Mouse (Mus musculus): ENCODE measurements around the gene Ttyh3. TPM values are rescaled to one million over a fixed set of nuclear protein-coding genes. Genes with fewer than 3 reads are reported as not detected.
A peak's percentile ranks its signal among the peaks of the same experiment; 100 is the strongest.
"Not testable (repeated sequence)": the region's sequence is repeated elsewhere in the genome, so short reads cannot be mapped to it uniquely, and the experiment has no call there.

The Ttyh3 gene
- 1 to 10 TPM; 5.2 to 5.6 TPM for polyA plus RNA-seq (2017; shearing (Covaris generic))

GRCm38 (mm10) chr5:140648519-140649100, at the start of gene Ttyh3:
Gene Ttyh3, minus strand, starts transcription at chr5:140649031.
- peak; percentile 25 for ATAC-seq

- no peak for ATAC-seq
Measured at GRCm38 (mm10) chr5:140695987-140696386, 47.2 kb upstream of the Ttyh3 start.

- ATAC-seq, result no peak
Measured at GRCm38 (mm10) chr5:140688434-140688833, 39.6 kb upstream of the Ttyh3 start.

GRCm38 (mm10) chr5:140684343-140685148, 35.7 kb upstream of the Ttyh3 start:
- no peak for ATAC-seq

GRCm38 (mm10) chr5:140682113-140682512, 33.3 kb upstream of the Ttyh3 start:
- ATAC-seq, result no peak

GRCm38 (mm10) chr5:140680950-140681349, 32.1 kb upstream of the Ttyh3 start:
- ATAC-seq, result no peak

GRCm38 (mm10) chr5:140680051-140680450, 31.2 kb upstream of the Ttyh3 start:
- ATAC-seq, result no peak

- no peak for ATAC-seq
Measured at GRCm38 (mm10) chr5:140677137-140677536, 28.3 kb upstream of the Ttyh3 start.

GRCm38 (mm10) chr5:140675640-140676039, 26.8 kb upstream of the Ttyh3 start:
- no peak for ATAC-seq

- ATAC-seq, result no peak
Measured at GRCm38 (mm10) chr5:140675079-140675478, 26.2 kb upstream of the Ttyh3 start.

- ATAC-seq, result no peak
Measured at GRCm38 (mm10) chr5:140674036-140674435, 25.2 kb upstream of the Ttyh3 start.

GRCm38 (mm10) chr5:140672603-140673002, 23.8 kb upstream of the Ttyh3 start:
- ATAC-seq, result not testable (repeated sequence)

- no peak for ATAC-seq
Measured at GRCm38 (mm10) chr5:140672115-140672514, 23.3 kb upstream of the Ttyh3 start.

GRCm38 (mm10) chr5:140663621-140664180, 14.9 kb upstream of the Ttyh3 start:
- peak; percentile 67 for ATAC-seq

- no peak for ATAC-seq
Measured at GRCm38 (mm10) chr5:140662741-140663592, 14.1 kb upstream of the Ttyh3 start.

GRCm38 (mm10) chr5:140661875-140662643, 13.2 kb upstream of the Ttyh3 start:
- no peak for ATAC-seq

GRCm38 (mm10) chr5:140661427-140661826, 12.6 kb upstream of the Ttyh3 start:
- no peak for ATAC-seq

- no peak for ATAC-seq
Measured at GRCm38 (mm10) chr5:140660398-140660797, 11.6 kb upstream of the Ttyh3 start.

GRCm38 (mm10) chr5:140659607-140660272, 10.9 kb upstream of the Ttyh3 start:
- ATAC-seq, result peak; percentile 54

GRCm38 (mm10) chr5:140654096-140654845, 5.4 kb upstream of the Ttyh3 start:
- ATAC-seq, result no peak

GRCm38 (mm10) chr5:140652587-140652986, 3.8 kb upstream of the Ttyh3 start:
- no peak for ATAC-seq
